Mouse (Mus musculus) heart, embryonic 11.5 days (tissue): Measurements from ENCODE around the gene Mthfd2l. TPM values are rescaled to one million over a fixed set of nuclear protein-coding genes. Genes with fewer than 3 reads are reported as not detected.

Experiments
- ATAC-seq: fragments of 200-750 bp; cut with Nextera tagmentation; replicated peaks from 2 replicates; pipeline ENCODE4 v1.8.0; 2017; ENCODE audit warnings: moderate library complexity; ENCODE audit not compliant: insufficient number of reproducible peaks, low FRiP score, low TSS enrichment
- H3K27ac ChIP-seq: fragments of 300-500 bp; sonication (generic); 2 replicates; pipeline ENCODE4 v1.5.1; 2014; ENCODE audit warnings: mild to moderate bottlenecking, low read depth, low read length
- H3K27me3 ChIP-seq: fragments of 300-500 bp; sonication (generic); 2 replicates; pipeline ENCODE4 v1.6.1; 2014; ENCODE audit warnings: mild to moderate bottlenecking, low read length, mixed read lengths; ENCODE audit not compliant: control insufficient read depth, insufficient read depth
- H3K36me3 ChIP-seq: fragments of 300-500 bp; sonication (generic); 2 replicates; pipeline ENCODE4 v1.6.1; 2014; ENCODE audit warnings: mild to moderate bottlenecking, low read length, moderate library complexity, mixed read lengths; ENCODE audit not compliant: control insufficient read depth, insufficient read depth
- H3K4me1 ChIP-seq: fragments of 300-500 bp; sonication (generic); 2 replicates; pipeline ENCODE4 v1.6.1; 2014; ENCODE audit warnings: low read length; ENCODE audit not compliant: control insufficient read depth, insufficient read depth
- H3K4me2 ChIP-seq: fragments of 300-500 bp; sonication (generic); 2 replicates; pipeline ENCODE4 v1.6.1; 2014; ENCODE audit warnings: mild to moderate bottlenecking, moderate library complexity
- H3K4me3 ChIP-seq: fragments of 300-500 bp; sonication (generic); 2 replicates; pipeline ENCODE4 v1.5.1; 2014; ENCODE audit warnings: low read depth, low read length
- H3K9ac ChIP-seq: fragments of 300-500 bp; sonication (generic); 2 replicates; pipeline ENCODE4 v1.6.1; 2014; ENCODE audit warnings: mild to moderate bottlenecking, low read depth, low read length, moderate library complexity
- H3K9me3 ChIP-seq: fragments of 300-500 bp; sonication (generic); replicated peaks from 2 replicates; pipeline ENCODE4 v1.6.1; 2016; ENCODE audit warnings: low read length; ENCODE audit not compliant: control insufficient read depth
- WGBS: fragments of 180-500 bp; shearing (Covaris S2); extraction: QIAGEN DNeasy Blood & Tissue Kit; methylation state at CpG from one replicate; pipeline ENCODE4 v1.1.7; 2014; ENCODE audit not compliant: insufficient replicate concordance; 5-methylcytosine and 5-hydroxymethylcytosine counted together
- polyA plus RNA-seq: library from polyadenylated mRNA; unstranded; fragments of >200 nt; fragmentation: Nextera tagmentation; extraction: Ambion mirVana; gene quantifications from 2 replicates; pipeline ENCODE4 v1.2.1, GENCODE M21; 2014

Mthfd2l gene
- polyA plus RNA-seq, 1 experiment from 2014 or later: 32.5 TPM

- Histone ChIP-seq H3K9ac (no peak overlapping the region), H3K27me3 (no peaks in the 10 kb centered on the region), H3K27ac (no peak overlapping the region), H3K4me3 (no peak overlapping the region), H3K36me3 (no peaks in the 10 kb centered on the region), H3K4me2 (no peak overlapping the region), H3K4me1 (no peaks in the 10 kb centered on the region), H3K9me3 (no peaks in the 10 kb centered on the region)
- no peak for ATAC-seq
- WGBS: 72% methylated on average over 6 of the region's 6 CpGs
Measured at GRCm38 (mm10) chr5:91047987-91048386, 117.1 kb downstream of the Mthfd2l start.

GRCm38 (mm10) chr5:91048397-91048796 is 117.5 kb downstream of the Mthfd2l start:
- Histone ChIP-seq H3K36me3 (no peaks in the 10 kb centered on the region), H3K4me1 (no peaks in the 10 kb centered on the region), H3K4me2 (no peak overlapping the region), H3K27me3 (no peaks in the 10 kb centered on the region), H3K9me3 (no peaks in the 10 kb centered on the region), H3K27ac (no peak overlapping the region), H3K4me3 (no peak overlapping the region), H3K9ac (no peak overlapping the region)
- WGBS: 72% methylated on average over 8 of the region's 8 CpGs
- no peak for ATAC-seq

Other genes starting within 250 kb of the Mthfd2l start
- gene Cxcl5, start 171.8 kb upstream of the Mthfd2l start, polyA plus RNA-seq: 0.51 and 0.53 TPM in 2 replicates
- 28.8 and 32.8 TPM in 2 replicates for gene Ppbp, start 162.6 kb upstream of the Mthfd2l start, polyA plus RNA-seq
- 115 and 125 TPM in 2 replicates for gene Pf4, start 158.7 kb upstream of the Mthfd2l start, polyA plus RNA-seq
- not detected in 2 replicates for gene Cxcl3, start 145.0 kb upstream of the Mthfd2l start, polyA plus RNA-seq
- 0.39 and 0.73 TPM in 2 replicates for gene Cxcl15, start 136.6 kb upstream of the Mthfd2l start, polyA plus RNA-seq
- 0.27 TPM in 1 of 2 replicates, not detected in the other for gene Cxcl1, start 39.9 kb upstream of the Mthfd2l start, polyA plus RNA-seq
- gene Cxcl2, start 27.2 kb upstream of the Mthfd2l start, polyA plus RNA-seq: not detected in 2 replicates
- gene Epgn, start 96.3 kb downstream of the Mthfd2l start, polyA plus RNA-seq: 0.15 and 0.19 TPM in 2 replicates
- not detected in 2 replicates for gene Ereg, start 143.5 kb downstream of the Mthfd2l start, polyA plus RNA-seq
- gene Areg, start 208.5 kb downstream of the Mthfd2l start, polyA plus RNA-seq: 0.37 TPM in 1 of 2 replicates, not detected in the other